Mouse (Mus musculus) MEL-GATA-1-ER (cell line): Measurements from ENCODE around the gene Cx3cr1.
A peak's percentile ranks its signal among the peaks of the same experiment; 100 is the strongest.

Source experiments
- DNase-seq: peaks from one replicate; pipeline ENCODE4 v3.0.0-alpha.2; 2012; ENCODE audit warnings: low read depth; ENCODE audit errors: extremely low read depth

Gene Cx3cr1

DNA sequence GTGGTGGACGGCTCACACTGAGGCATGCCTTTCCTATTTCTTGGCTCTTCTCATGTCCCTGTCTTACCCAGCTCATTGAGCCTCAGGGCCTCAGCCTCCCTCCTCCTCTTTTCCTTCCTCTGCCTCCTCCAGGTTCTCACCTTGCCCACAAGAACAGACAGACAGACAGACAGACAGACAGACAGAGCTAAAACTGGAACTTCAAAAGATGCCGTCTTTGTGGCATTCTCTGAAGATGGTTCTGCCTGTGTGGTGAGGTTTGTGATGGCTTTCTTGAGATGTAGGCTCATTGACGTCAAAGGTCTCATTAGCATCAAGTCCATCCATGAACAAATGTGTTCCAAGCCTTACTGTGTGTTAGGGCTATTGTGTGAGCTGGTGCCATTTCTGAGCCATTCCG is 13.0 kb upstream of the Cx3cr1 start:
- no peak for DNase-seq

DNA sequence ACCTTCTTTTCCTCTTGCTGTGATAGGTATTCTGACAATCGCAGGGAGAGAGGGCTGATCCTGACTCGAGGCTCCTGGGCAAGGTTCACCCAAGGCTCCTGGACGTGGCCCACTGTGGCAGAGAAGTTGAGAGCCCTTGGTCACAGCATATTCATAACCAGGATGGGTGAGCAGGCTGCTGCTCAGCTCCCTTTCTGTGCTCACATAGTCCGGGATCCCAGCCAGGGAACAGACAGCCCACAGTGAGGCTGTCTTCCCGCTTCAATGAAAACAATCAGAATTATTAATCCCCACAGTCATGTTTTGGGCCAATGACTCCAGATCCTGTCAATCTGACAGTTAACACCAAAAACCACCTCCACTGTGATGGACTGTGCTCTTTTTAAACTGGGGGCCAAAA is 12.3 kb upstream of the Cx3cr1 start:
- no peak for DNase-seq

DNA sequence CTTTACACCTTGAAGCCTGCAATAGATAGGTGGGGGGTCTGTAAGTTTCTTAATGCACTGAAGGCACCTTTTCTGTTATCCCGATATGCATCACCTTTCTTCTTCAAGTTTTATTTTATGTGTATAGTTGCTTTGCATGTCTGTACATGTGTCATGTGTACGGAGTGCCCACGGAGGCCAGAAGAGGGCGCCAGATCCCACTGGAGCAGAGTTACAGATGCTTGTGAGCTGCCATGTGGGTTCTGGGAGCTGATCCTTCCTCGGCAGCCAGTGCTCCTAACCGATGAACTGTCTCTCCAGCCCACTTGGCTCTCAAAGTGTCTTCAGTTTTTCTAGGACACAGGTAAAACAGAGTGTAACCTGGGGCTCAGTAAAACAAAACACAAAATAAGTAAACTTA is 11.6 kb upstream of the Cx3cr1 start:
- peak; percentile 33 for DNase-seq

DNA sequence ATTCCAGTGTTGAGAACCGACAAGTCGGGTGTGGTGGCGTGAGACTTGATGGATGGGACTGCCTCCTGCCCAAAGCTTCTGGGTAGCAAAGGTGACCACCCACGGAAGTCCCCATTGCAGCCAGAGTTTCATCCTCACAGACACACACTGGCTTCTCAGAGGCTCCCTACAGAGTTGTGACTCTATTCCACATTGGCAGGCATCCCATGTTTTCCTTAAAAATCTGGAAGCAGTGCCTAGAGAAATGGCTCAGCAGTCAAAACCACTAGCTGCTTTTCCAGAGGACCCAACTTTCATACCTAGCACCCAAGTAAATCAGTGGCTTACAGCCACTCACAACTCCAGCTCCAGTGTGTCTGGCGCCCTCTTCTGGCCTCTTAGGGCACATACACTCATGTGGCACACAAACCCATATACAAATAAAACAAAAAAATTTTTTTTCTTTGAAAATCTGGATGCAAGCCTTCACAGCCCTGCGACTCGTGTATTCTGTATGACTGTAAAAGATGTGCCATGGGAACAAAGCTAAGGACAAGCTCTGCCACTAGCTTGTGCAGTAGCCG is 10.9 kb upstream of the Cx3cr1 start:
- no peak for DNase-seq

DNA sequence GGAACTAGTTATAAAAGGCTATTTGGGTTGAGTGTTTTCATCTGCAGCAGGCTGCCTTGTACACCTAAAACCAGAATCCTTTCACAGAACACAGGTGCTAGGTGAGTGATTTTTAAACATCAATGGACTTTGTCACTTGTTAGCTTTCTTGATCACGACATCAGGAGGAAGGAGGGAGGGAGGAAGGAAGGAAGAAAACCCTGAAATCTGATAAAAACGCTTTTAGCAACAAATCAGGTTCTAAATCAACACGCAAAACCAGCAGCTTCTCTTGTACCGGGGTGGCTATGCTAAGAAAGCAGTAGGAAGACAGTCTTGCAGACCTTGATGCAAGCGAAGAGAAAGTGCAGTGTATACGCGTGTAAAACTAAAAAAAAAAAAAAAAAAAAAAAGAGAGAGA is 10.2 kb upstream of the Cx3cr1 start:
- DNase-seq = no peak

DNA sequence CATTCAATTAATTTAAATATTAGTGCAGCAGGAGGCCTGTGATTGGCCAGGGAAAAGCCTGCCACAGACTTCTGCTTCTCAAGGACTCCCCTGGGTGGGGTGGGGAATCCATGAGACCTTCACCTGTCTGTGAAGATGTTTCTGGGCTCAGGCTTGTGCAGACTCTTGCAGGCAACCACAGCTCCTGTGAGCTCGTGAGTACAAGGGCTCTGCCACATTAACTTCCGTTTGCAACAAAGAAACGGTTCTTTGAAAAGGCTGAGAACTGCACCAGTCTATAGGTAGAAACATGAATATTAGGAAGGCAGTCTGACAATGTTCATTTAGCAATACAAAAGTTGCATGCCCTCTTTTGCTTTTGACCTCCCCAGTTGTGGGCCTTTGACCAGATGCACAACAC is 8.6 kb upstream of the Cx3cr1 start:
- DNase-seq = no peak

DNA sequence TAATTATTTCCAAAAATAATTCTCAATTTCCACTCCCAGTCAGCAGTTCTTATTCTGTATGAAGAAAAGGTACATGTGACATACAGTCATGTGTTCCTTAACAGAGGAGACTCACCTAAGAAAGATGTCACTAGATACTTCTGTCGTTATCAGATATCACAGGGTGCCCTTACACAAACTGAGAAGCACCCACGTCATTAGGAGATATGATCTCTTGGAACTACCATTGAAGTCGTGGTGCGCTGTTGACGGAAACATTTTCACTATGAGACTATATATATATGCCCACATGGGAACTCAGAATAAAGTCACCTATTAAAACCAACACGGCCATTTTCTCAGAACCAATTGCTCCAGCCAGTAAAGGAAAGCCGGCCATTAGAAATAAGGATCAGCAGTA is 4.8 kb upstream of the Cx3cr1 start:
- no peak for DNase-seq

DNA sequence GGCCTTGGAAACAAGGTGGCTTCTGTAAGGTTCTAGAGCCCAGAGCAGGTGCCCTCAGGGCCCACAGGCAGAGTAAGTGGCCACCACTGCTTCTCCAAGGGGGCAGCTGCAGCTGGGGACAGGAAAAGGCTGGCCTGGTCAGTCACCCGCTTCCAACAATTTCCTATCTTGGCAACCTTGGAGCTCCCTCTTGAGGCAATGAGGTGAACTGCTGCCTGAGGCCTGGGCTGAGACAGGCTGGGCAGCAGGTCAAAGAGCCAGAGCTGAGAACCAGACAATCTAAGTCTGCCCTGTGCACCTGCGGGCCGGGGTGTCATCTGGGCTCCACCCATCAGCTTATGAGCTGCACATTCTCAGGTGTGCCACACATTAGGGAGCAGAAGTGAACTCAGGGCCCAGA is 3.5 kb upstream of the Cx3cr1 start:
- peak; percentile 20 for DNase-seq

DNA sequence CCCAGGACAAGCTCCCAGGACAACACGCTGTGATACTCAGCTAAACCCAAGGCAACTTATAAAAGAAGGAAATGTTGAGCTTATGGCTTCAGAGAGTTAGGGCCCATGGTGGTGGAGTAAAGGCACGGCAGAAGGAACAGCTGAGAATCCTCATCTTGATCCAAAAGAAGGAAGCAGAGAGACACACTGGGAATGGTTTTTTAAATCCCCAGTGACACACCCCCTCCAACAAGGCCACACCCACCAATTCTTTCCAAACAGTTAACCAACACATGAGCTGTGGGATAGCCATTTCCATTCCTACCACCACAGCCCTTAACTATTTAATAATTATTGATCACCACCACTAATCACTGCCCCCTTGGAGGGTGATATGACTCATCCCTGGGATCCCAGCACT is 1.6 kb upstream of the Cx3cr1 start:
- DNase-seq = no peak

DNA sequence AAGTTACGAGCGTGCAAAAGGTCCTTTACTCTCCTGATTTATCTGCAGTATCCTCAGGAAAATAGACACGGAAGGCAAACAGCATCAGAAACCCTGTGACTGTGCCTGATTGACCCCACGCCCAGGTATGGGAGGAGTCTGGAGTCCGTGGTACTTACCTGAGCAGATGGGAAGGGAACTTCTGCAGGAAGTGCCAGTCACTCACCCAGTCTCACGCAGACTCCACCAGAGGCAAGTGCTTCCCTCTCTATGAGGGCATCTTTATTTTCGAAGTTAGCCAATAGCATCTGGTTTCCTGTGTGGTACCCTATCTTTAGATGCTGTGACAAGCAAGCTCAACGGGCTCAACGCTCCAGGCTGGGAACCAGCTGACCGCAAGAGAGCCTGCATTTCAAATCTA is 1.6 kb downstream of the Cx3cr1 start:
- DNase-seq = no peak

DNA sequence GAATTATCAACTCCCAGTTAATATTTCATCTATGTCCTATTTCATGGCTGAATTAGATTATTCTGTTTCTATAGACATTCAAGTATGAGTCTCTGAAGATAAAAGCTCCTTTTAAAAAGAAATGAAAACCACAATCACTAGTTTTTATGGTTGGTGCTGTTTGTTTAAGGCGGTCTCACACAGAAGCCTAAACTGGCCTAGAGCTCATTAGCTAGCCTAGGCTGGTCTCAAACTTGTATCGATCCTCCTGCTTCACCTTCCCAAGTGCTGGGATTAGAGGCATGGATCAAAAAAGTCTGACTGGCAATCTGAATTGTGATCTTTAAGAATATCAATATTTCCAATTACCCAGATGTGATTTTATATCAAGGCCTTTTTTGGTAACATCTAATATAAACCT is 2.1 kb downstream of the Cx3cr1 start:
- DNase-seq = no peak

DNA sequence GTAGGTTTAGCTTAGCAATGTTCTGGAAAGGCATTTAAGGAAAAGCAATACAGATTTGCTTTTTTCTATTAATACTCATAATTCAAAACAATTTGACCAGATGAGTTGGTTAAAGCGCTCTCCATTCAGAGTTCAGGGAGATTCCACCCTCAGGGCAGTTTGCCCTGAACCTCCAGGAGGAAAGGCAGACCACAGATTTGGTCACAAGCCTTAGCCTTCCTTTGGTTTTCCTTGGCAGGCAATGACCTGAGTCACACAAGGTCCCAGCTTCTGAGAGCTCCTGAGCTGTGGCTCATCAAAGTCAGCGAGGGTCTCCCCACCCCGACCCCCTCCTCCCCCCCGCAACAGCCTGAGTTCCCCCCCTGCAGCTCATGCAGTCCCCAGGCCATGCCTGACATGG is 5.4 kb downstream of the Cx3cr1 start:
- DNase-seq = no peak

DNA sequence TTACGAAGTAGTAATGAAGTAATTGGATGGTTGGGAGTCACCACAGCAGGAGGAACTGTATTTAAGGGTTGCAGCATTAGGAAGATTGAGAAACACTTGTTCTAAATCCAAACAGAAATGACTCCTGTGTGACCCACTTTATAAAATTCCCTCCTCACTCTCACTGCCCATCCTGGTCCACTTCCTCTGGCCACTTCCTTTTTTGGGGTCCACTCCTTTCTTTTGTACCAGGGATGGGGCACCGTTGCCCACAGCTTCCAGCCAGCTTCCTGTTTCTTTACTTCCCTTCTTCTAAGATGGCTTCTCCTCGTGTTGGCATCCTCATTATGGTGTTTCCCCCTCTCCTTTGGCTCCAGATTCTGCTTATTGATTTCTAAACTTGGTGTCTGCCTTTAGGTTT is 10.9 kb downstream of the Cx3cr1 start:
- DNase-seq = peak; percentile 15

DNA sequence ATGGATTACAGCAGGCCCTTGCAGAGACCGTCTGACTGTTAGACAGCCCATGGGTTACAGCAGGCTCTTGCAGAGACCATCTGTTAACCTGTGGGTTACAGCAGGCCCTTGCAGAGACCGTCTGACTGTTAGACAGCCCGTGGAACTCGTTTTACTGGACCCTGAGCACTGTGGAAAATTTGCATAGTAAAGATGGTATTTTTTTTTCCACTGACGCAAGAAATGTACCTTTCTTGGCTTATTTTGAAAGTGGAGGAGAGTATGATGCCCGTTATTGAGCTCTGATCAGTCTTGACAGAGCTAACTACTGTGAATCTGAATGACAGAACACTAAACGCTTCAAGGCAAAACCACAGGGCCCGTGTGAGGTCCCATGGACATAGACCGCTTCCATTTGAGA is 13.5 kb downstream of the Cx3cr1 start:
- no peak for DNase-seq

DNA sequence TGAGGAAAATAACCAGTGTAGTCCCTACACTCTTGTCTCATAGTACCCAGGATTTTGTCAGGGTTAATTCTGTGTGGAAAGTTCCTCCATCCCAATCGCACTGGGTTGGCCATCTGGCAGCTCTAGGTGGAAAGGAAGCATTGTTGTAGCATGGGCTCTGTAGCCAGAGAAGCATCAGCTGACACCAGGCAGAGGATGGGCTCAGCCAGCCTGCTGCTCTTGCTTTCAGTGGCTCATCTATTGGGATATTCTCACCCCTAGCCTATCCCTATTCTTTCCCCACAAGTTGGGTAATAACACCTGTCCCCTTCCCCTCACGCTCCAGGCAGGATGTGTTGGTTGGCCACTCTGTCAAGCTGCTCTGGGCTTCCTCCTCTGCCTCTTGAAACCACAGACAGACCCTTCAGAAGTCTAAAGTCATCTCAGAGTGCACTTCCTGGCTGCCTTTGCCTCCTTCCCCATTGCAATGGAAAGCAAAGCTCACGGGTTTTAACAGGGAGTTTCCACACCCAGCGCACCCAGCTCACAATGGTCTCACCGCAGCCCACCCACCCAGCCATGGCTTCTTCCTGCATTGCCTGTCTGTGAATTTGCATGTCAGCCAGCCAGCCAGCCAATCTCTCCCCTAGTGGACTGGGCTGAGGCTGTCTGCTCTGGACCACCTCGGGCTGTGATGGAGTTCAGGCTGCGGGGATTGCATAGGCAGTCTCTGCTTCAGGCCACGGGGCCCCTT is 15.0 kb downstream of the Cx3cr1 start:
- DNase-seq = no peak

DNA sequence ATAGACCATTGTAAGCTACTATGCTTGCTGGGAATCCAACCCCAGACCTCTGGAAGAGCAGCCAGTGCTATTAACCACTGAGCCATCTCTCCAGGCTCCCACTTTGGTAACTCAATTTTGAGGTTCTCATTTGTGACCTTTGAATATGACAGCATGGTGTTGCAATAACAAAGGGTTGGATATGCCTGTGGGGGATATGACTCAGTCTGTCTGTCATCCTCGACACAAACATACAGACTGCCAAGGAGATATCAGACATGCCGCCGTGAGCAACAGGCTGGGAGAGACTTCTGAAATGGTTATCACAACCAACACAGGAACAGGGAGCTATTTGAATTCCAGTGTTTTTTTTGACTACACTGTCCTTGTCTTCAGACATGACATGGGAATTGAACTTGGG is 20.3 kb downstream of the Cx3cr1 start:
- no peak for DNase-seq

DNA sequence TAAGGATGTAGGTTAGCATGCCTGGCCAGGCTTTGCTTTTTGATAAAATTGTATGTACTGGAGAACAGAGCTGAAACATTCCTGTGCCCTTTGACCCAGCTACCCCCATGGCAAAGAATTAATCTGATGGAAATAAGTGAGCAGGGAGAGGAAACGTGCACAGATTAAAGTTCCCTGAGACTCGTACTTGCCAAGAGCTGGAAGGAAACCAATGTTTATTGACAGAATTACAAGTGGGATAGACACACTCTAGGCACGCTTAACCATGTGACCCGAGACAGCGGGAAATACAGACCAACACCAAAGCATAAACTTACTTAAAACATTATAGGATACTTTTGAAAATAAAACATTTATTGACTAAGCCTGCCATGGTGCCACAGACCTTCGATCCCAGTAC is 21.2 kb downstream of the Cx3cr1 start:
- DNase-seq = no peak

DNA sequence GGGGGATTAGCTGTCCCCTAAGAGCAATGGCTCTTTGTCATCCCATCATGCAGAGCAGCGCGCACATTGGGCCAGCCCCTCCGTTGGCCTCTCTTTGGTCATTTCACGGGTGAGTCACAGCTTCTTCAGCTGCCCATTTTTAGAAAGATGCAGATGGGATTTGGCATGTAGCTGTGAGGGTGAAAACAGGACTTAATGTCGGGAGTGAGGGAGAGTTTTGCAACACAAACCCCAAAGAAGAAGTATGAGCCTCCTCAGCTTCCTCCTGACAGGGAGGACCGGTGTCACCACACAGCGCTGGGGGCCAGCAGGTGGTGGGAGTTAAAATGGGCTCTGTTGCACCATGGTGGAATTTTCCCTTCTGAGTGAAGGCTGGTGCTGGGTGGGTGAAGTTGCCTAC is 26.6 kb downstream of the Cx3cr1 start:
- DNase-seq = no peak

DNA sequence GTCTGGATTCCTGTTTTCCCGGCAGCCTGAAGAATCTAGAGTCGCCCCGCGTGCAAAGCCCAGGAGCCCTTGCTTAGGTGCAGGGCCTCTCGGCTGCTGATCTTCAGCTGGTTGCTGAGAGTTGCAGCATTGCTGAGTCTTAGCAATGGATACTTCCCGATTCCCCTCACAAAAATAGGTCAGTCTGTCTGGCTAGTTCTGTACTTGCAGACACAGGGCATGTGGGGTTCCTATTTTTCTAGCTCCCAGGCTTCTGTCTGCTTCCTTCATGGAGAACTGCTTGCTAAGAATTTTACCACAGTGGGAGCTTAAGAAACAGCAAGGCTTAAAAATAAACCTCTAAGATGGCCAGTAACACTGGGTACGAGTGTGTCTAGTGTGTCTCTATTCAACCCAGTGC is 32.3 kb downstream of the Cx3cr1 start:
- DNase-seq = no peak

DNA sequence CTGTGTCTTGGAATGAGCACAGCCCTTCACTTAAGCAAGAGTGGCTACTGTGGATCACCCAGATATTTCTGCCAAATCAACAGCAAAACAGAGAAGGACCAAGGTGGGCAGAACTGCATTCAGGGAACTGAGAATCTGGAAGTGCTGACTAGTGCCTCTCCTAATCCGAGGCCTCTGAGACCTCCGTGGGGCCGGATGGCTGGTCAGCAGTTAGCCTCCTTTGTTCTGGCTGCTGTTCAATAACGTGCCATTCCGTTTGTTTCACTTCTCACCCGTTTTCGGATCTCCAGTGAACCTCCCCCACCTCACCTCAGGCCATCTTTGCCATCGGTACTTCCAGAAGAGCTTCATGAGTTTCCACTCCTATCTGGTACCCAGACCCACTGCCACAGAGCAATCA is 35.3 kb downstream of the Cx3cr1 start:
- no peak for DNase-seq

DNA sequence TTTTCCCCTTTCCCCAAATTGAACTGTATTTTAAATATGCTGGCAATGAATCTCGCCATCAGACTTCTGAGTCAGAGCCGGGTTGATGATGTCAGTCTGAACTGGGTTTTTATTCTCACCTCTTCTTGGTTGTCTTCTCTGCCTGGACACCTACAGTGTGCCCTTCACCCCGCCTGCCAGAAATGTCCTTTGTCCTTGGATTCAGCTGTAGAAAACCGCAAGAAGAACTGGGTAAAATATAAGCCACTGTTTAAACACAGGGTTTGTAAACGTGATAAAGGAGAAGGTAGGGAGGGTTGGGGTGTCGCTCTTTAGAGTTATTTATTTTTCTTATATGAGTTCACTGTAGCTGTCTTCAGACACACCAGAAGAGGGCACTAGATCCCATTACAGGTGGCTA is 37.0 kb downstream of the Cx3cr1 start:
- no peak for DNase-seq

DNA sequence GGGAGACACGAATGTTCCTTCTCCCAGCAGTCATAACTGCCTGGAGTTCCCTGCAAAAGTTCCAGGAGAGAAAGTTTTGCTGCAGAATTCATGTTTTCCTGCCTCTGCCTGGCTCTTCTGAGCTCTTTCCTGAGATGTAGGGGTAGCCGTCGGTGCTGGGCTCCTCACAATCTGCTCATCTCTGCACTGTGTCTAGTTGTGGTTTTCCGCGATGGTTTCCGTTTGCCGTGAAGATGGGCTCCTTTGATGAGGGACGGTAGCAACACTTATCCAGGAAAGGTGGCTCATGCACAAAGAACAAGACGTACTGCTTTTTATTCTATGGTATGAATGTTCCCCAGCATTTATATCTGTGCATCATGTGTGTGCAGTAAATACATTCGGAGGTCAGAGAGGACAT is 39.3 kb downstream of the Cx3cr1 start:
- no peak for DNase-seq

DNA sequence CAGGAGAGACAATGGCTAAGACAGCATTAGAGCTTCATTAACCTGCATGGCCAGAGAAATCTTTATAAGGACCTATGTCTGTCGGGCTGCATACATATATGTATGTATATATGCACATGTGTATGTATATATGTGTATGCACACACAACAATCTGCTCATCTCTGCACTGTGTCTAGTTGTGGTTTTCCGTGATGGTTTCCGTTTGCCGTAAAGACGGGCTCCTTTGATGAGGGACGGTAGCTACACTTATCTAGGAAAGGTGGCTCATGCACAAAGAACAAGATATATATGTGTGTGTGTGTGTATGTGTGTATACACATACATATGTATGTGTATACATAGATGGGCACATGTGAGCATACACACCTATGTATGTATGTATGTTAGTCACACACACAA is 39.8 kb downstream of the Cx3cr1 start:
- DNase-seq = no peak
